Mouse (Mus musculus): ENCODE results near the gene Dennd6b.

- TF ChIP-seq FLI1 (IDR thresholded peaks at IDR 0.05; ENCODE audit: low read length) (no peak), GATA1 (IDR thresholded peaks at IDR 0.05; ENCODE audit: borderline replicate concordance, low read length) (no peak)
Observed at GRCm38 (mm10) chr15:89150041-89150390, 46.3 kb downstream of the Dennd6b start.

Measured in megakaryocyte, embryonic 14.5 days (primary cell).